Mouse (Mus musculus) left cerebral cortex, postnatal 10 days (tissue): ENCODE data around the gene Lrguk. TPM values are rescaled to one million over a fixed set of nuclear protein-coding genes. Genes with fewer than 3 reads are reported as not detected.

Source experiments
- DNase-seq, 2 experiments: peaks; one replicate each; pipeline ENCODE4 v3.0.0; 2021 to 2022; ENCODE audit warnings: low spot score in 2 of 2, mixed read lengths in 1 of 2; ENCODE audit errors: extremely low spot score in 1 of 2
- intact Hi-C: fragments of 180-260 bp; cut with DNase I; formaldehyde crosslinking; loops from one replicate; pipeline ENCODE4 v1.15.1; 2025
- total RNA-seq, 2 experiments: library from RNA; stranded (reverse); gene quantifications; 2 replicates each; pipeline ENCODE4 v1.2.3; 2021

Gene Lrguk
- total RNA-seq, 2 experiments from 2014 or later: 3.4 to 3.7 TPM

GRCm38 (mm10) chr6:34116838-34117478 is 87.7 kb downstream of the Lrguk start:
- no peak for DNase-seq
- intact Hi-C loops: no loop called here

- DNase-seq: no peak
- intact Hi-C loops: no loop called here
These were observed 95.2 kb downstream of the Lrguk start for GRCm38 (mm10) chr6:34124401-34124800.

- no peak for DNase-seq
- intact Hi-C loops: no loop called here
These were observed 100.0 kb downstream of the Lrguk start for GRCm38 (mm10) chr6:34129261-34129660.

GRCm38 (mm10) chr6:34132391-34132790 is 103.1 kb downstream of the Lrguk start:
- no peak for DNase-seq
- intact Hi-C loops: no loop called here

GRCm38 (mm10) chr6:34138366-34138765 is 109.1 kb downstream of the Lrguk start:
- intact Hi-C loops: no loop called here
- no peak for DNase-seq

- DNase-seq: no peak
- intact Hi-C loops: no loop called here
These were observed 113.7 kb downstream of the Lrguk start for GRCm38 (mm10) chr6:34142931-34143330.

DNA sequence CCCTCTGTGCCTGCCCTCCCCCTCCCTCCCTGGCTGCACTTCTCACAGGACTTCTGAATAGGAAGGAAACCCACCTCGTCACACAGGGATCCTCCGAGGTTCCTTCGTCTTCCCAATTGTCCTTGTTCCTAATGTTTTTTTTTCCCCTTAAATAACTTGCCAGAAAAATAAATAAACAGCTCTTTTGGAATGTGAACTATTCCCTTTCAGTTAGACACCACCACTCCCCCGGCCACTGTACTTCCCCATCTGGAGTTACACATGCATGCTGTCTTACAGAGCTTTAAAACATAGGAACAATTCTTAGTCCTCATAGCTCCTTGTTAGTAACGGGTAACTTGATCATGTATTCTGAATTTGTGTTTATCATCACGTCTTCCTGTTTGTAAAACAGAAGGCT is 116.8 kb downstream of the Lrguk start:
- intact Hi-C loops: no loop called here
- DNase-seq: no peak

GRCm38 (mm10) chr6:34148021-34148420 is 118.8 kb downstream of the Lrguk start:
- intact Hi-C loops: no loop called here
- no peak for DNase-seq

DNA sequence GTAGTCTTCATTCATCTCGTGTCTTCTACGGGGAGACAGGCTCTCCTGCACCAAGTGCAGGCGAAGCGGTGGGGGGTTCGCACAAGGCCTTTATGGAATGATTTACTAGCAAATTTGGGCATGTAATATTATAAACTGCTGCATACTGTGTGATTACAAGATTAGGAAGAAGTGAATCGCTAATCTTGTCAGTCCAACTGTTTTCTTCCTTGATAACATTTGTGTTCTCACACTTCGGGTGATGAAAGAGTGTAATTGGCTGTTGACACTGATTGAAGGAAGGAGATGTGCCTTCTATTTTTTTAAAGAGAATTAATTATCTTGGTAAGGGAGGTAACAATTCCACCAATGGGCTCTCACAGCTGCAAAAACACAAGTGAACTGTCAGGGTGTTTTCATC is 119.4 kb downstream of the Lrguk start:
- DNase-seq: no peak
- intact Hi-C loops: no loop called here

DNA sequence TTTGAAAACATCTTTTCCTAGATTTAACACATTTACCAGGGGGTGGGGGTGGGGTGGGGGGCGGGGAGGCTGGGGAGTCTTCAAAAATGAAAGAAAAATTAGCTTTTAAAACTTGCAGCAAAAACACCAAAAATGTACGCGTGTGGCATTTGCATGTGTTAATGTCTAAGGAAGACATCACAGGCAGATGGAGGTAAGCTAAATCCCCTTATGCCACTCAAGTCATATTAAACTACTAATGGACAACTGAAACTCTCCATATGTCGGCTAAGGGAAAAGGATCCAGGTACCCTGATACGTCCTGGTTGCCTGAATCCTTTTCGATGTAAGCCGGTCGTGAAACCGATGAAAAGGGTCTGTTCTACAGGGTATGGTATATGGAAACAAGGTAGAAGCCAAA is 119.8 kb downstream of the Lrguk start:
- no peak for DNase-seq
- intact Hi-C loops: no loop called here

DNA sequence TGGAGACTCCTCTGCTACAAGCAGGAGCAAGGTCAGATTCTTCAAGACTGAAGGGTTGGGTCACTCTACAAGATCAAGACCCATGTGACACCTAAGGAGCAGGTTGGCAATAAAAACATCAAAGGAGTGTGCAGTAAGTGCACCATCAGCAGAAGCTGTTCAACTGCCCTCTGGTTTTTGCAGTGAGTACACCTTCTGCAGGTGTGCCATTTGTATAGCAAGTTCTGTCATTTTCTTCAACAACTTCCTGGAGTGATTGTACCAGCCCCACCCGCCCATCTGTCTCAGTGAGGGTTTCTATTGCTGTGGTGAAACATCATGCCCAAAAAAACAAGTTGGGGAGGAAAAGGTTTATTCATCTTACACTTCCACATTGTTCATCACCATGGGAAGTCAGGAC is 120.6 kb downstream of the Lrguk start:
- no peak for DNase-seq
- intact Hi-C loops: no loop called here

- DNase-seq: no peak
- intact Hi-C loops: no loop called here
These were observed 124.1 kb downstream of the Lrguk start for GRCm38 (mm10) chr6:34153069-34154052.

- DNase-seq: peak in 1 of 2 experiments; percentile 62
- intact Hi-C loops: no loop called here
These were observed 125.0 kb downstream of the Lrguk start for GRCm38 (mm10) chr6:34154202-34154601.

DNA sequence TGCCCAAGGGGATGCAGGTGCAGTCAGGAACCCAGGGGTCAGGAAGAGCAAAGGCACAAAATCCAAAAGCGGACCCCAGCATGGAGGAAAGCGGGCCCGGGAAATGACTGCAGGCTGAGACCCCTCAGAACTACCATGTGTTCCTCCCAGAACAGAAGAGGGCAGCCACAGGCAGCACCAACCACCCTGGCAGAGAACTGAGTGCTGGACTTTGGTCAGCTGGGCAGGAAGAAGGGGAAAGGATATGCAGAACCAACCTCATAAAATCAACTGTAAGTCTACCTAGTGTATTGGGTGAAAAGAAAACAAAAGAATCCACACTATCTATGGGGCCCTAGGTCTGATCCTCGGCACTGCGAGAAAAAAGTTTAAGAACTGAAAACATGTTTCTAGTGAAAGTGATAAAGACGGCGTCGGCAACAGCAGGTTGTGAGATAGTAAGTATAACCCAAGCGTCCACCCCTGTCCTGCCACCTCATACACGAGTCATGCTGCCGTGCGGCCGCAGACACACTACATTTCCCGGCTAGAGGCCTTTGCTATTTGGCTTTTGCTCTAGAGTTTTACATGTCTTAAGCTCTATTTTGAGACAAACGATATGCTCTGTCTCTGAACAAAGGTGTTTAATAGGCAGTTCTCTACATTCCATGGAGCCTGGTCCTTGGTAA is 126.0 kb downstream of the Lrguk start:
- intact Hi-C loops: no loop called here
- DNase-seq: no peak

GRCm38 (mm10) chr6:34156057-34156456 is 126.8 kb downstream of the Lrguk start:
- DNase-seq: no peak
- intact Hi-C loops: no loop called here

DNA sequence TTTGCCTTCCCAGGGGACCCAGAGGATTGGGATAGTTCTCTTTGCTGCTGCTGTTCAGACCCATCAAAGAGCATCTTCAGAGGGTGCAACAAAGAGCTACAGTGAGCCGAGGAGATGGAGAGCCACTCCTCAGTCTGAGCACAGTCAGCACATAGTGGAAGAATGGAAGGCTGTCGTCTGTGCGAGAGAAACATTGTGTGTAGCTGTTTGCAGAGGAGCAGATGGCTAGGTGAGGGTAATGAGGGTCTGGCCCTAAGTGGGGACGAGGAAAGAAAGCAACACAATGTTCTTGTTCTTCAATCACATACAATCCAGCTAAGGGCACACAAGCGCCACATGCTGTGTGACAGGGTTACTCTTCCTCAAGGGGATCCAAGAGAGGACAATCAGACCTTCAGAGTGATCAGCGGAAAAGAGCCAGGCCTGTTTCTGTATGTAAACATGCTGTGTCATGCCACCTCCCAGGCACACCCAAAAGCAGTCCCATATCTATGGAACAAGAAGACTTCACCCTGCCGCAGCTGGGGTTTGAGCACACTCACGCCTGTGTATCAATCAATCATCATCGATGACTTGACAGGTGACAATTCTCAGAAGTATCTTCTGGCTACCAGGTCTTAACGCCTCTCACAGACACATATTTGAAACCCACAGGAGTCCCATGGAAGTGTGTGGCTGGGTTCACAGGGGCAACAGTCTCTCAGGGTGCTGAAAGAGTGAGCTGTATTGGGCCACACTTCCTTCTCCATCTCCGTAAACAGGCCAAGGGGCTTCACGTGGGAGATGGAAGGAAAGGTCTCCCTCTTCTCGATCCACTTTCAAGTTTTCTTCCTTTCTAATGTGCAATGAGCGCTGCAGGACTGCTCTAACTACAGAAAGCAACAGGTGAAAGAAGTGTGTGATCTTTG is 127.8 kb downstream of the Lrguk start:
- intact Hi-C loops: no loop called here
- DNase-seq: no peak

- no peak for DNase-seq
- intact Hi-C loops: no loop called here
These were observed 131.0 kb downstream of the Lrguk start for GRCm38 (mm10) chr6:34159998-34160815.

DNA sequence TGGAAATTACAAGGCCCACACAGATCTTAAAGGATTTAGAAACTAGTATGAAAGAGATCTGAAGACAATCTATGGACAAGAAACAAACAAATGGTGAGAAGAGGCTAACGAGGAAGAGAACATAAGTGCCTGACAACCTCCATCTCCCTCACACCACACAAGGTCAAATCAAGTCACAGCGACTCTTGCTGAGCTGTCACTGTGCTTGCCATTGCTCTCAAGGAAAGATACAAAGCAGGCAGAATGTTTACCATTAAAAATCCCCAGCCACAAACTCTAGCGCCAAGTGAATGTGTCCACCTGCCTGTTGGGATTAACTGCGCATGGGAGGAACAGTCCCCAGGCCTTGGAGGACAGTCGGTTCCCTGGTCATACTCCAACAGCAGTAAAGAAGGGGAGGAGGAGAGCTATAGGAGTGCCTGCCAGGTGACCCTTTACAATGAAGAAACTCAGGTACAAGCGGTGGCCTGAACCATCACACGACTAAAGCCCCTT is 131.6 kb downstream of the Lrguk start:
- DNase-seq: no peak
- intact Hi-C loops: no loop called here
